Mouse (Mus musculus): Measurements from ENCODE around the gene Tbx1.

DNA sequence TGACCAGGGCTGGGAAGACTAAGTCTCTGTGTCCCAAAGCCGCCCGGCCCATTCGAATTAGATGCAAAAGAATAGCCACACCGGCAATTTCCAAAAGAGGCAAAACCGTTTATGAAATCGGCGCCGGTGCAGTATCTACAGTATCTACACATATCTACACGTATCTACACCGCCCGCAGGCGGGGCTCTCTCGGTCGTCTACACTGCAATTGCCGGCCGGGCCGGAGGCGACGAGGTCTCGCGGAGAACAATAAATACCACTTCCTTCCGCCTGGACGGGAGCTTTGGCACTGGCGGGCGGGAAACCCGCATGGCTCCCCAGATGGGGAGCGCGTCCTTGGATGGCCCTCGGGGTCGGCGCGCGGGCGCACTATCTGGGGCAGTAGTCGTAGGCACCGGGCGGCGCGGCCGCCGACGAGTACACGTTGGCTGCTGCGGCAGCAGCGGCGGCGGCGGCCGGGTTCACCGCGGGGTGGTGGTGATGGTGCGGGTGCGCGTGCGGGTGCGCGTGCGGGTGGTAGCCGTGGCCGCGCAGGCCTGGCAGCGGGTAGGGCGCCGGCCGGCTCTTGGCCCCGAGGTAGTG lies 8.8 kb downstream of the Tbx1 start:
- TF ChIP-seq GATA1 (IDR thresholded peaks at IDR 0.05; ENCODE audit: low read length) (no peak), TAL1 (IDR thresholded peaks at IDR 0.05; ENCODE audit: low read length) (no peak)
